Mouse (Mus musculus) hindbrain, embryonic 12.5 days (tissue): ENCODE measurements at regions not wholly inside any gene's neighbourhood (a gene's known extent, or its start where the extent isn't known, plus 50 kb on each side); places are given as distances from the start of the nearest gene placed in this dataset.

Source experiments
- ATAC-seq: fragments of 200-750 bp; cut with Nextera tagmentation; 2 replicates; pipeline ENCODE4 v1.8.0; 2017; ENCODE audit warnings: moderate TSS enrichment; ENCODE audit not compliant: low FRiP score
- H3K27ac ChIP-seq: fragments of 300-500 bp; sonication (generic); 2 replicates; pipeline ENCODE4 v1.5.1; 2016; ENCODE audit warnings: mild to moderate bottlenecking
- H3K27me3 ChIP-seq: fragments of 300-500 bp; sonication (generic); 2 replicates; pipeline ENCODE4 v1.6.1; 2016; ENCODE audit warnings: mild to moderate bottlenecking
- H3K36me3 ChIP-seq: fragments of 300-500 bp; sonication (generic); 2 replicates; pipeline ENCODE4 v1.6.1; 2016; ENCODE audit warnings: mild to moderate bottlenecking
- H3K4me1 ChIP-seq: fragments of 300-500 bp; sonication (generic); 2 replicates; pipeline ENCODE4 v1.6.1; 2016
- H3K4me2 ChIP-seq: fragments of 300-500 bp; sonication (generic); replicated peaks from 2 replicates; pipeline ENCODE4 v1.6.1; 2016; ENCODE audit warnings: mild to moderate bottlenecking
- H3K4me3 ChIP-seq: fragments of 300-500 bp; sonication (generic); 2 replicates; pipeline ENCODE4 v1.5.1; 2016; ENCODE audit warnings: mild to moderate bottlenecking
- H3K9ac ChIP-seq: fragments of 300-500 bp; sonication (generic); 2 replicates; pipeline ENCODE4 v1.6.1; 2016; ENCODE audit warnings: mild to moderate bottlenecking, moderate library complexity
- H3K9me3 ChIP-seq: fragments of 300-500 bp; sonication (generic); replicated peaks from 2 replicates; pipeline ENCODE4 v1.6.1; 2016; ENCODE audit warnings: mild to moderate bottlenecking
- WGBS: fragments of 180-500 bp; shearing (Covaris S2); methylation state at CpG from one replicate; pipeline ENCODE4 v1.1.7; 2016; 5-methylcytosine and 5-hydroxymethylcytosine counted together

- no peak for ATAC-seq
These were observed 271.1 kb upstream of the Nectin3 start for GRCm38 (mm10) chr16:46769383-46769782.

GRCm38 (mm10) chr16:46768376-46768775, 270.1 kb upstream of the Nectin3 start:
- Histone ChIP-seq H3K9me3 (no peaks in the 10 kb centered on the region), H3K27me3 (no peaks in the 10 kb centered on the region), H3K4me1 (no peaks in the 10 kb centered on the region), H3K4me2 (no peak overlapping the region), H3K9ac (no peak overlapping the region), H3K4me3 (no peak overlapping the region), H3K27ac (peak overlapping the region; percentile 40; the same call in 1 of the 2 replicates), H3K36me3 (no peaks in the 10 kb centered on the region)
- 41% methylated on average over 1 of the region's 1 CpGs for WGBS
- ATAC-seq = no peak

More at GRCm38 (mm10) chr16:46769383-46769782, 271.1 kb upstream of the Nectin3 start:
- H3K4me2 ChIP-seq = no peak overlapping the region
- H3K27me3 ChIP-seq = no peaks in the 10 kb centered on the region
- H3K9ac ChIP-seq = no peak overlapping the region
- H3K36me3 ChIP-seq = no peaks in the 10 kb centered on the region
- no peaks in the 10 kb centered on the region for H3K4me1 ChIP-seq
- 40% methylated on average over 4 of the region's 4 CpGs for WGBS
- H3K9me3 ChIP-seq = no peaks in the 10 kb centered on the region
- no peak overlapping the region for H3K27ac ChIP-seq
- H3K4me3 ChIP-seq = no peak overlapping the region

GRCm38 (mm10) chr16:46735140-46735539, 236.8 kb upstream of the Nectin3 start:
- no peaks in the 10 kb centered on the region for H3K27me3 ChIP-seq

GRCm38 (mm10) chr16:46728424-46728823, 230.1 kb upstream of the Nectin3 start:
- Histone ChIP-seq H3K4me2 (no peak overlapping the region), H3K27me3 (no peaks in the 10 kb centered on the region), H3K4me3 (no peak overlapping the region), H3K9me3 (no peaks in the 10 kb centered on the region), H3K27ac (no peak overlapping the region), H3K4me1 (no peaks in the 10 kb centered on the region), H3K36me3 (no peaks in the 10 kb centered on the region), H3K9ac (no peak overlapping the region)
- WGBS = 86% methylated on average over 3 of the region's 3 CpGs
- ATAC-seq = no peak

More at GRCm38 (mm10) chr16:46735140-46735539, 236.8 kb upstream of the Nectin3 start:
- H3K27ac ChIP-seq = no peak overlapping the region
- H3K9me3 ChIP-seq = no peaks in the 10 kb centered on the region
- H3K4me3 ChIP-seq = no peak overlapping the region
- WGBS = 83% methylated on average over 4 of the region's 4 CpGs
- no peak for ATAC-seq
- H3K4me2 ChIP-seq = no peak overlapping the region
- H3K4me1 ChIP-seq = no peaks in the 10 kb centered on the region
- H3K36me3 ChIP-seq = no peaks in the 10 kb centered on the region
- H3K9ac ChIP-seq = no peak overlapping the region

- no peaks in the 10 kb centered on the region for H3K9me3 ChIP-seq
- 99% methylated on average over 4 of the region's 4 CpGs for WGBS
- H3K27ac ChIP-seq = no peak overlapping the region
- no peaks in the 10 kb centered on the region for H3K36me3 ChIP-seq
- no peak overlapping the region for H3K9ac ChIP-seq
- H3K4me2 ChIP-seq = no peak overlapping the region
- H3K4me1 ChIP-seq = no peaks in the 10 kb centered on the region
- H3K4me3 ChIP-seq = no peak overlapping the region
- no peaks in the 10 kb centered on the region for H3K27me3 ChIP-seq
- no peak for ATAC-seq
These were observed 225.3 kb upstream of the Nectin3 start for GRCm38 (mm10) chr16:46723660-46724059.

- Histone ChIP-seq H3K27me3 (no peaks in the 10 kb centered on the region), H3K4me3 (no peak overlapping the region), H3K27ac (no peak overlapping the region), H3K4me2 (no peak overlapping the region), H3K9me3 (no peaks in the 10 kb centered on the region), H3K4me1 (no peaks in the 10 kb centered on the region), H3K36me3 (no peaks in the 10 kb centered on the region), H3K9ac (no peak overlapping the region)
- 86% methylated on average over 3 of the region's 3 CpGs for WGBS
- no peak for ATAC-seq
These were observed 181.5 kb upstream of the Nectin3 start for GRCm38 (mm10) chr16:46679787-46680186.

- ATAC-seq = no peak
- no peak overlapping the region for H3K27ac ChIP-seq
- no peaks in the 10 kb centered on the region for H3K36me3 ChIP-seq
- no peaks in the 10 kb centered on the region for H3K4me1 ChIP-seq
- WGBS = 52% methylated on average over 3 of the region's 3 CpGs
- H3K9me3 ChIP-seq = no peaks in the 10 kb centered on the region
- H3K4me2 ChIP-seq = no peak overlapping the region
- no peaks in the 10 kb centered on the region for H3K27me3 ChIP-seq
- no peak overlapping the region for H3K9ac ChIP-seq
- no peak overlapping the region for H3K4me3 ChIP-seq
These were observed 171.3 kb upstream of the Nectin3 start for GRCm38 (mm10) chr16:46669590-46669989.

GRCm38 (mm10) chr16:46665566-46665965, 167.2 kb upstream of the Nectin3 start:
- H3K9ac ChIP-seq = no peak overlapping the region
- no peaks in the 10 kb centered on the region for H3K9me3 ChIP-seq
- H3K27me3 ChIP-seq = no peaks in the 10 kb centered on the region
- no peak overlapping the region for H3K27ac ChIP-seq
- 77% methylated on average over 3 of the region's 3 CpGs for WGBS
- no peaks in the 10 kb centered on the region for H3K36me3 ChIP-seq
- no peaks in the 10 kb centered on the region for H3K4me1 ChIP-seq
- no peak overlapping the region for H3K4me3 ChIP-seq
- no peak for ATAC-seq
- H3K4me2 ChIP-seq = no peak overlapping the region

GRCm38 (mm10) chr16:46663008-46663407, 164.7 kb upstream of the Nectin3 start:
- Histone ChIP-seq H3K4me2 (no peak overlapping the region), H3K4me3 (no peak overlapping the region), H3K27ac (no peak overlapping the region), H3K36me3 (no peaks in the 10 kb centered on the region), H3K4me1 (no peaks in the 10 kb centered on the region), H3K27me3 (no peaks in the 10 kb centered on the region), H3K9ac (no peak overlapping the region), H3K9me3 (no peaks in the 10 kb centered on the region)
- no peak for ATAC-seq
- WGBS = 86% methylated on average over 4 of the region's 4 CpGs

- Histone ChIP-seq H3K4me2 (no peak overlapping the region), H3K4me1 (no peaks in the 10 kb centered on the region), H3K36me3 (no peaks in the 10 kb centered on the region), H3K9me3 (no peaks in the 10 kb centered on the region), H3K9ac (no peak overlapping the region), H3K27me3 (no peaks in the 10 kb centered on the region), H3K27ac (no peak overlapping the region), H3K4me3 (no peak overlapping the region)
- no peak for ATAC-seq
- 83% methylated on average over 4 of the region's 4 CpGs for WGBS
These were observed 156.7 kb upstream of the Nectin3 start for GRCm38 (mm10) chr16:46655041-46655440.

- ATAC-seq = no peak
- WGBS = 28% methylated on average over 2 of the region's 2 CpGs
- no peak overlapping the region for H3K9ac ChIP-seq
- H3K9me3 ChIP-seq = no peaks in the 10 kb centered on the region
- H3K4me3 ChIP-seq = no peak overlapping the region
- H3K4me1 ChIP-seq = no peaks in the 10 kb centered on the region
- no peaks in the 10 kb centered on the region for H3K27me3 ChIP-seq
- H3K4me2 ChIP-seq = no peak overlapping the region
- no peak overlapping the region for H3K27ac ChIP-seq
- H3K36me3 ChIP-seq = no peaks in the 10 kb centered on the region
These were observed 127.5 kb upstream of the Nectin3 start for GRCm38 (mm10) chr16:46625807-46626206.

- H3K27ac ChIP-seq = no peak overlapping the region
- WGBS = 85% methylated on average over 1 of the region's 1 CpGs
- H3K4me2 ChIP-seq = no peak overlapping the region
- ATAC-seq = no peak
- H3K36me3 ChIP-seq = no peaks in the 10 kb centered on the region
- H3K9ac ChIP-seq = no peak overlapping the region
- H3K9me3 ChIP-seq = no peaks in the 10 kb centered on the region
- no peaks in the 10 kb centered on the region for H3K4me1 ChIP-seq
- no peak overlapping the region for H3K4me3 ChIP-seq
- H3K27me3 ChIP-seq = no peaks in the 10 kb centered on the region
These were observed 124.9 kb upstream of the Nectin3 start for GRCm38 (mm10) chr16:46623246-46623645.

GRCm38 (mm10) chr16:46619871-46620270, 121.5 kb upstream of the Nectin3 start:
- Histone ChIP-seq H3K27me3 (no peaks in the 10 kb centered on the region), H3K9ac (no peak overlapping the region), H3K36me3 (no peaks in the 10 kb centered on the region), H3K4me2 (no peak overlapping the region), H3K9me3 (no peaks in the 10 kb centered on the region), H3K4me3 (no peak overlapping the region), H3K27ac (no peak overlapping the region), H3K4me1 (no peaks in the 10 kb centered on the region)
- WGBS = 85% methylated on average over 2 of the region's 2 CpGs
- ATAC-seq = no peak
